Comparison of ENCODE assay signal across 20 mouse cellular contexts in the genomic region with DNA sequence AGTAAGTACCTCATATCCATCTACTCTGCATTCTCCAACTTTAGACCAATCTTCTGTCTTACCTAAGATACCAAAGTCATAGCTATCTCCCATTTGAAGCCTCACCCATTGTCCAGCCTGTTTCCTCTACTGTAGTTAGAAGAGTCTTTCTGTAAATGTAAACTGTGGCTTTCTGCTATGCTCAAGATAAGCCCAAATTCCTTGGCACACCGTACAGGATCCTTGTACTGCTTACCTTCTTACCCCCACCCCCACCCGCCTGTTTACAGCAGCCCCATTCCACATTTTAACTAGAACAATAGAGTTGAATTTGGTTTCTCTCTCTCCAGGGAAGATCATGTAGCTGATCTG.
DNase-seq lines count a peak whose midpoint lies in the region; ATAC-seq and TF ChIP-seq lines count a peak whose summit lies in the region.
"Had no signal": no experiment of that assay in that cellular context is flagged by ENCODE, and none has a peak within 500 bp of the region (broad histone marks: within the 10 kb centered on the region; RNA-seq: fewer than 3 reads in every experiment).

No protein-coding gene starts in this region.

- H3K9me3 ChIP-seq in heart, embryonic 13.5 days: no peaks in the 10 kb centered on the region
- H3K9me3 ChIP-seq in MEL (replicated peaks; ENCODE audit: insufficient read depth, low read length): no peaks in the 10 kb centered on the region
- H3K9me3 ChIP-seq in lung, postnatal 0 days (ENCODE audit: low read length): no peaks in the 10 kb centered on the region
- H3K9me3 ChIP-seq in midbrain, embryonic 10.5 days (replicated peaks): no peaks in the 10 kb centered on the region
- no peaks in the 10 kb centered on the region for H3K9me3 ChIP-seq in forebrain, embryonic 12.5 days
- H3K9me3 ChIP-seq: G1E; hindbrain, embryonic 10.5 days; limb, embryonic 12.5 days; neural tube, embryonic 15.5 days had no signal

- peak overlapping the region; percentile 68 for H3K27ac ChIP-seq in heart, embryonic 13.5 days (replicated peaks)
- peak overlapping the region; percentile 70 for H3K27ac ChIP-seq in MEL (ENCODE audit: control insufficient read depth, low read depth, low read length)
- H3K27ac ChIP-seq in lung, postnatal 0 days (ENCODE audit: low read length): peak overlapping the region; percentile 78
- no peak overlapping the region for H3K27ac ChIP-seq in midbrain, embryonic 10.5 days (replicated peaks)
- no peak overlapping the region for H3K27ac ChIP-seq in forebrain, embryonic 12.5 days
- H3K27ac ChIP-seq: hindbrain, embryonic 10.5 days; limb, embryonic 12.5 days; neural tube, embryonic 15.5 days had no signal

- H3K27me3 ChIP-seq in heart, embryonic 13.5 days (replicated peaks): no peaks in the 10 kb centered on the region
- H3K27me3 ChIP-seq in MEL (ENCODE audit: control insufficient read depth in 1 of 2, insufficient read depth in 2 of 2, low read length in 2 of 2): no peaks in the 10 kb centered on the region
- H3K27me3 ChIP-seq in lung, postnatal 0 days (replicated peaks; ENCODE audit: insufficient read depth, low read length): no peaks in the 10 kb centered on the region
- no peaks in the 10 kb centered on the region for H3K27me3 ChIP-seq in midbrain, embryonic 10.5 days (ENCODE audit: low read depth, poor library complexity, severe bottlenecking)
- H3K27me3 ChIP-seq in forebrain, embryonic 12.5 days: no peaks in the 10 kb centered on the region
- H3K27me3 ChIP-seq: limb, embryonic 12.5 days; neural tube, embryonic 15.5 days had no signal

- H3K9ac ChIP-seq in heart, embryonic 13.5 days: no peak overlapping the region
- H3K9ac ChIP-seq in MEL (ENCODE audit: control insufficient read depth, low read depth, low read length, poor library complexity, severe bottlenecking): peak overlapping the region; percentile 7; the same call in 1 of the 2 replicates
- no peak overlapping the region for H3K9ac ChIP-seq in lung, postnatal 0 days (replicated peaks; ENCODE audit: low read depth)
- H3K9ac ChIP-seq in forebrain, embryonic 12.5 days: no peak overlapping the region
- H3K9ac ChIP-seq: limb, embryonic 12.5 days; neural tube, embryonic 15.5 days had no signal

- ATAC-seq in heart, embryonic 13.5 days (ENCODE audit: extremely low read depth, insufficient number of reproducible peaks, low FRiP score, low TSS enrichment): no peak
- ATAC-seq in lung, postnatal 0 days: peak; percentile 88
- ATAC-seq in activated CD4-positive, CD25-positive, alpha-beta regulatory T cell, adult 4 months: no peak
- no peak for ATAC-seq in forebrain, embryonic 12.5 days (ENCODE audit: low FRiP score)
- ATAC-seq: CD4-positive, CD25-positive, alpha-beta regulatory T cell, adult 4 months had no signal

- H3K4me3 ChIP-seq in heart, embryonic 13.5 days: no peak overlapping the region
- no peak overlapping the region for H3K4me3 ChIP-seq in MEL (ENCODE audit: control insufficient read depth in 1 of 2, insufficient read depth in 1 of 2, low read depth in 2 of 2, low read length in 2 of 2)
- no peak overlapping the region for H3K4me3 ChIP-seq in lung, postnatal 0 days (ENCODE audit: low read depth, low read length)
- no peak overlapping the region for H3K4me3 ChIP-seq in midbrain, embryonic 10.5 days
- no peak overlapping the region for H3K4me3 ChIP-seq in forebrain, embryonic 12.5 days (replicated peaks)
- H3K4me3 ChIP-seq: hindbrain, embryonic 10.5 days; limb, embryonic 12.5 days; myocyte; neural tube, embryonic 15.5 days had no signal

- no peak for TF ChIP-seq RAD21 in MEL (IDR thresholded peaks at IDR 0.05; ENCODE audit: low read depth, low read length)

- H3K4me2 ChIP-seq in heart, embryonic 13.5 days: no peak overlapping the region
- peak overlapping the region; percentile 14; the same call in 1 of the 2 replicates for H3K4me2 ChIP-seq in lung, postnatal 0 days (replicated peaks; ENCODE audit: low read depth, low read length)
- no peak overlapping the region for H3K4me2 ChIP-seq in forebrain, embryonic 12.5 days
- H3K4me2 ChIP-seq: limb, embryonic 12.5 days; neural tube, embryonic 15.5 days had no signal

- H3K79me2 ChIP-seq in MEL (ENCODE audit: control insufficient read depth, insufficient read depth, low read length, poor library complexity): peaks cover 2% of the 10 kb centered on the region; the same call in 1 of the 2 replicates

- no peaks in the 10 kb centered on the region for H3K36me3 ChIP-seq in heart, embryonic 13.5 days
- H3K36me3 ChIP-seq in MEL (ENCODE audit: control insufficient read depth in 1 of 2, insufficient read depth in 2 of 2, low read length in 2 of 2): peaks cover 0 to 50% of the 10 kb centered on the region in 2 experiments; a peak in 2 of 4 replicates
- no peaks in the 10 kb centered on the region for H3K36me3 ChIP-seq in lung, postnatal 0 days (ENCODE audit: insufficient read depth, low read length)
- no peaks in the 10 kb centered on the region for H3K36me3 ChIP-seq in midbrain, embryonic 10.5 days
- H3K36me3 ChIP-seq in forebrain, embryonic 12.5 days (replicated peaks): no peaks in the 10 kb centered on the region
- H3K36me3 ChIP-seq: G1E; hindbrain, embryonic 10.5 days; limb, embryonic 12.5 days; neural tube, embryonic 15.5 days had no signal

- TF ChIP-seq EP300 in MEL (IDR thresholded peaks at IDR 0.05; ENCODE audit: low read depth in 1 of 2, low read length in 2 of 2): peak; percentile 83 to 85
- TF ChIP-seq EP300 in lung, postnatal 0 days (IDR thresholded peaks at IDR 0.05): peak; percentile 59; the same call in 1 of the 2 replicates

- peaks cover 81% of the 10 kb centered on the region for H3K4me1 ChIP-seq in heart, embryonic 13.5 days
- H3K4me1 ChIP-seq in MEL (ENCODE audit: control insufficient read depth in 1 of 2, insufficient read depth in 2 of 2, low read length in 2 of 2): peaks cover 24 to 34% of the 10 kb centered on the region in 2 experiments
- H3K4me1 ChIP-seq in lung, postnatal 0 days (ENCODE audit: insufficient read depth, low read depth, low read length): peaks cover 18% of the 10 kb centered on the region; the same call in 1 of the 2 replicates
- no peaks in the 10 kb centered on the region for H3K4me1 ChIP-seq in midbrain, embryonic 10.5 days
- H3K4me1 ChIP-seq in forebrain, embryonic 12.5 days: no peaks in the 10 kb centered on the region
- H3K4me1 ChIP-seq: hindbrain, embryonic 10.5 days; neural tube, embryonic 15.5 days had no signal

- DNase-seq in heart, postnatal 10 days: no peak
- peak; percentile 75 for DNase-seq in MEL (ENCODE audit: low read depth, low spot score)
- DNase-seq in ZHBTc4 (ENCODE audit: low read depth, low spot score): peak; percentile 2
- DNase-seq in lung, postnatal 0 days (ENCODE audit: low spot score): peak; percentile 69
- no peak for DNase-seq in midbrain, embryonic 10.5 days (ENCODE audit: low spot score)
- DNase-seq: adrenal gland, postnatal 10 days; cerebellum, adult 18-20 months; cerebellum, postnatal 36 days; kidney, adult 18-20 months; kidney, postnatal 14 days; midbrain, embryonic 14.5 days had no signal

- intact Hi-C loops in heart, postnatal 10 days (cut with DNase I): loop anchor here (2.0 to 5.0 kb wide), 3 partner anchors 21 to 72 kb away; no protein-coding TSS in a partner anchor

- TF ChIP-seq POLR2A in MEL (IDR thresholded peaks at IDR 0.05; ENCODE audit: control insufficient read depth in 1 of 2, insufficient read depth in 1 of 2, low read depth in 1 of 2, low read length in 2 of 2, poor library complexity in 1 of 2): no peak

- no peak for TF ChIP-seq CTCF in MEL (IDR thresholded peaks at IDR 0.05 in 2 of 3, conservative IDR thresholded peaks at IDR 0.05 in 1 of 3; ENCODE audit: control insufficient read depth in 1 of 3, insufficient read depth in 1 of 3, low read depth in 2 of 3, low read length in 3 of 3, poor library complexity in 1 of 3, severe bottlenecking in 1 of 3)
- TF ChIP-seq CTCF in lung, postnatal 0 days (IDR thresholded peaks at IDR 0.05): no peak

- 24% methylated on average over 2 of the region's 2 CpGs for WGBS in heart, embryonic 13.5 days
- 30% methylated on average over 2 of the region's 2 CpGs for WGBS in lung, postnatal 0 days
- 85% methylated on average over 2 of the region's 2 CpGs for WGBS in midbrain, embryonic 10.5 days
- 78% methylated on average over 2 of the region's 2 CpGs for whole genome bisulfite sequencing in forebrain, embryonic 12.5 days

TF ChIP-seq in MEL, 35 proteins besides CTCF, POLR2A, EP300 and RAD21:
- TF ChIP-seq ELF1 (IDR thresholded peaks at IDR 0.05; ENCODE audit: low read depth, low read length) (no peak), JUND (IDR thresholded peaks at IDR 0.05; ENCODE audit: low read depth, low read length) (no peak), SIN3A (IDR thresholded peaks at IDR 0.05; ENCODE audit: low read length) (no peak), RCOR1 (IDR thresholded peaks at IDR 0.05; ENCODE audit: low read depth, low read length) (peak; percentile 7; the same call in 1 of the 2 replicates), GATA1 (IDR thresholded peaks at IDR 0.05; ENCODE audit: low read depth, low read length) (peak; percentile 80), CHD1 (IDR thresholded peaks at IDR 0.05; ENCODE audit: low read depth, low read length) (no peak), ETS1 (IDR thresholded peaks at IDR 0.05; ENCODE audit: low read depth, low read length) (peak; percentile 72), CHD2 (IDR thresholded peaks at IDR 0.05; ENCODE audit: low read length) (peak; percentile 38), TAL1 (IDR thresholded peaks at IDR 0.05; ENCODE audit: low read length) (peak; percentile 76), TCF12 (IDR thresholded peaks at IDR 0.05; ENCODE audit: low read depth, low read length) (peak; percentile 83), POLR2AphosphoS5 (IDR thresholded peaks at IDR 0.05; ENCODE audit: borderline replicate concordance, low read depth, low read length) (no peak), ZMIZ1 (IDR thresholded peaks at IDR 0.05; ENCODE audit: low read depth, low read length) (no peak), MAFK (IDR thresholded peaks at IDR 0.05; ENCODE audit: borderline replicate concordance, low read depth, low read length) (no peak), MYB (IDR thresholded peaks at IDR 0.05; ENCODE audit: low read depth, low read length) (no peak), MAZ (IDR thresholded peaks at IDR 0.05; ENCODE audit: low read depth, low read length) (no peak), POLR2AphosphoS2 (IDR thresholded peaks at IDR 0.05; ENCODE audit: low read length) (no peak), MYC (IDR thresholded peaks at IDR 0.05; ENCODE audit: low read depth, low read length) (no peak)

Comparison
In these comparisons a context has a peak if more than half of its experiments do, and no peak if none do; other contexts are left out.
1. H3K27ac ChIP-seq: peak in heart, embryonic 13.5 days (single experiment), MEL (single experiment) and lung, postnatal 0 days (single experiment); none in midbrain, embryonic 10.5 days (single experiment) and forebrain, embryonic 12.5 days (single experiment).
2. DNase-seq: peak in MEL (single experiment), ZHBTc4 (single experiment) and lung, postnatal 0 days (single experiment); none in heart, postnatal 10 days (0 of 2) and midbrain, embryonic 10.5 days (single experiment).